Mouse (Mus musculus): ENCODE results near the gene Gm5127.

GRCm38 (mm10) chrX:106717160-106717559 lies 134.2 kb downstream of the Gm5127 start:
- no peak for TF ChIP-seq CTCF (IDR thresholded peaks at IDR 0.05; ENCODE audit: insufficient read depth, low read length)
- no peak for TF ChIP-seq POLR2A (IDR thresholded peaks at IDR 0.05; ENCODE audit: borderline replicate concordance, extremely low read depth, low read depth, low read length)
